Mouse (Mus musculus) cerebellum, adult 2 months (tissue): Measurements from ENCODE around the gene Npnt.

Experiments used
- CTCF ChIP-seq: fragments of 200-500 bp; IDR thresholded peaks from 2 replicates; pipeline ENCODE4 v1.5.1; 2011; ENCODE audit warnings: low read depth, mild to moderate bottlenecking, control low read depth, low read length, moderate library complexity, borderline replicate concordance; ENCODE audit not compliant: insufficient read depth
- POLR2A ChIP-seq: fragments of 200-500 bp; IDR thresholded peaks from 2 replicates; pipeline ENCODE4 v1.6.1; 2011; ENCODE audit warnings: low read length, control low read depth, borderline replicate concordance; ENCODE audit not compliant: insufficient read depth

GRCm38 (mm10) chr3:132915661-132916060, 34.4 kb downstream of the Npnt start:
- TF ChIP-seq CTCF (no peak), POLR2A (no peak)
